Comparison of ENCODE assay signal across 10 mouse cellular contexts in genomic region chr10:96264433-96264832, GRCm38 (mm10).
A peak's percentile ranks its signal among the peaks of the same experiment; 100 is the strongest.
DNase-seq lines count a peak whose midpoint lies in the region; ATAC-seq lines count a peak whose summit lies in the region.
"Had no signal": no experiment of that assay in that cellular context is flagged by ENCODE, and none has a peak within 500 bp of the region (broad histone marks: within the 10 kb centered on the region; RNA-seq: fewer than 3 reads in every experiment).

No protein-coding gene starts in this region.

- no peak overlapping the region for H3K4me2 ChIP-seq in hindbrain, embryonic 11.5 days (replicated peaks; ENCODE audit: low read depth, low read length)
- H3K4me2 ChIP-seq in hindbrain, embryonic 16.5 days (ENCODE audit: low read length): no peak overlapping the region
- H3K4me2 ChIP-seq: hindbrain, embryonic 14.5 days; liver, embryonic 15.5 days had no signal

- peak; percentile 3 for DNase-seq in hindbrain, embryonic 11.5 days (ENCODE audit: low spot score)
- DNase-seq in CD4-positive helper T cell, adult 2 months (ENCODE audit: low read depth, low spot score): peak; percentile 13
- DNase-seq in NIH3T3 (ENCODE audit: low read depth): peak; percentile 69
- no peak for DNase-seq in ovary, postnatal 14 days (ENCODE audit: low spot score)
- DNase-seq in right cerebral cortex, postnatal 25 days: no peak

- H3K27me3 ChIP-seq in hindbrain, embryonic 11.5 days (ENCODE audit: control insufficient read depth, insufficient read depth, low read length): no peaks in the 10 kb centered on the region
- H3K27me3 ChIP-seq in hindbrain, embryonic 16.5 days (replicated peaks; ENCODE audit: control insufficient read depth, insufficient read depth, low read length): no peaks in the 10 kb centered on the region
- H3K27me3 ChIP-seq: liver, embryonic 15.5 days had no signal

- ATAC-seq in hindbrain, embryonic 11.5 days (ENCODE audit: low FRiP score): no peak
- ATAC-seq in hindbrain, embryonic 16.5 days: no peak
- peak; percentile 65 for ATAC-seq in inflammation-experienced regulatory T-cells, adult 6 months
- no peak for ATAC-seq in cerebellum, adult (ENCODE audit: insufficient number of reproducible peaks, low FRiP score, low TSS enrichment)

- H3K27ac ChIP-seq in hindbrain, embryonic 11.5 days (ENCODE audit: low read depth, low read length): no peak overlapping the region
- no peak overlapping the region for H3K27ac ChIP-seq in hindbrain, embryonic 16.5 days (ENCODE audit: low read depth, low read length)
- H3K27ac ChIP-seq: hindbrain, embryonic 14.5 days; liver, embryonic 15.5 days had no signal

- H3K9me3 ChIP-seq in hindbrain, embryonic 11.5 days (ENCODE audit: control insufficient read depth, low read length): no peaks in the 10 kb centered on the region
- H3K9me3 ChIP-seq in hindbrain, embryonic 16.5 days (ENCODE audit: control insufficient read depth, low read length): no peaks in the 10 kb centered on the region
- H3K9me3 ChIP-seq: liver, embryonic 15.5 days had no signal

- H3K36me3 ChIP-seq in hindbrain, embryonic 11.5 days (ENCODE audit: control insufficient read depth, insufficient read depth, low read length): no peaks in the 10 kb centered on the region
- no peaks in the 10 kb centered on the region for H3K36me3 ChIP-seq in hindbrain, embryonic 16.5 days (ENCODE audit: control insufficient read depth, insufficient read depth, low read length)
- H3K36me3 ChIP-seq: liver, embryonic 15.5 days had no signal

- H3K4me1 ChIP-seq in hindbrain, embryonic 11.5 days (replicated peaks; ENCODE audit: control insufficient read depth, insufficient read depth, low read length): no peaks in the 10 kb centered on the region
- peaks cover 2% of the 10 kb centered on the region; the same call in 1 of the 2 replicates for H3K4me1 ChIP-seq in hindbrain, embryonic 16.5 days (ENCODE audit: control insufficient read depth, insufficient read depth, low read depth, low read length)
- H3K4me1 ChIP-seq: liver, embryonic 15.5 days had no signal

- no peak overlapping the region for H3K4me3 ChIP-seq in hindbrain, embryonic 11.5 days (ENCODE audit: low read depth, low read length)
- H3K4me3 ChIP-seq in hindbrain, embryonic 16.5 days (ENCODE audit: low read length): no peak overlapping the region
- H3K4me3 ChIP-seq: liver, embryonic 15.5 days had no signal

- WGBS in hindbrain, embryonic 11.5 days: 35% methylated on average over 5 of the region's 5 CpGs
- 33% methylated on average over 5 of the region's 5 CpGs for WGBS in hindbrain, embryonic 16.5 days

- H3K9ac ChIP-seq in hindbrain, embryonic 11.5 days (ENCODE audit: low read depth, low read length): no peak overlapping the region
- no peak overlapping the region for H3K9ac ChIP-seq in hindbrain, embryonic 16.5 days (ENCODE audit: low read depth, low read length)
- H3K9ac ChIP-seq: hindbrain, embryonic 14.5 days; liver, embryonic 15.5 days had no signal

Comparison
In these comparisons a context has a peak if more than half of its experiments do, and no peak if none do; other contexts are left out.
1. DNase-seq: peak in hindbrain, embryonic 11.5 days (single experiment), CD4-positive helper T cell, adult 2 months (single experiment) and NIH3T3 (single experiment); none in ovary, postnatal 14 days (single experiment) and right cerebral cortex, postnatal 25 days (single experiment).